In genomic region chr11:61443807-61444206, GRCm38 (mm10) we compare ENCODE assay signal across 19 mouse cellular contexts. TPM values are rescaled to one million over a fixed set of nuclear protein-coding genes. Genes with fewer than 3 reads are reported as not detected.
DNase-seq lines count a peak whose midpoint lies in the region; ATAC-seq and TF ChIP-seq lines count a peak whose summit lies in the region.
"Had no signal": no experiment of that assay in that cellular context is flagged by ENCODE, and none has a peak within 500 bp of the region (broad histone marks: within the 10 kb centered on the region; RNA-seq: fewer than 3 reads in every experiment).

No protein-coding gene starts in this region.

- no peak for TF ChIP-seq CTCF in layer of hippocampus, adult 2 months (conservative IDR thresholded peaks at IDR 0.05)
- TF ChIP-seq CTCF in left cerebral cortex, adult 2 months (IDR thresholded peaks at IDR 0.05), result no peak

- peak overlapping the region; percentile 82 for H3K27ac ChIP-seq in layer of hippocampus, adult 2 months
- H3K27ac ChIP-seq in left cerebral cortex, adult 2 months, result 0 out of 2 replicates have a peak overlapping the region, but pooled peaks have one; percentile 4
- H3K27ac ChIP-seq: embryonic facial prominence, embryonic 10.5 days; embryonic facial prominence, embryonic 12.5 days; forebrain, embryonic 13.5 days; forebrain, embryonic 15.5 days had no signal

- ATAC-seq in granulocyte monocyte progenitor cell, adult 5-6 weeks (replicated peaks; ENCODE audit: poor library complexity, severe bottlenecking), result no peak
- ATAC-seq: forebrain, embryonic 13.5 days; forebrain, embryonic 15.5 days; forebrain, postnatal 0 days had no signal

- intact Hi-C loops in left cerebral cortex, adult 2 months (cut with DNase I), result no loop called here

- H3K4me3 ChIP-seq in layer of hippocampus, adult 2 months, result no peak overlapping the region
- H3K4me3 ChIP-seq in left cerebral cortex, adult 2 months, result no peak overlapping the region
- H3K4me3 ChIP-seq: embryonic facial prominence, embryonic 10.5 days; embryonic facial prominence, embryonic 12.5 days; forebrain, embryonic 13.5 days; forebrain, embryonic 15.5 days had no signal

- DNase-seq in layer of hippocampus, adult 2 months (ENCODE audit: low spot score in 2 of 2), result peak in 1 of 2 experiments; percentile 57
- no peak for DNase-seq in layer of hippocampus, postnatal 36 days
- no peak for DNase-seq in left cerebral cortex, adult 2 months (ENCODE audit: extremely low spot score in 1 of 2, low spot score in 2 of 2)
- DNase-seq in left cerebral cortex, adult 18-20 months (ENCODE audit: low spot score in 2 of 2), result no peak
- DNase-seq: adrenal gland, adult 2 months; adrenal gland, postnatal 10 days; adrenal gland, postnatal 25 days; cerebellum, adult 11-12 months; cerebellum, adult 2 months; cerebellum, adult 9-10 months; cerebellum, postnatal 10 days; cerebellum, postnatal 25 days; forebrain, postnatal 0 days had no signal

RNA-seq across cellular contexts. Expression of gene Rnf112, which starts 10.1 kb away (rescaled TPM):
- 100 to 1,000 TPM; 543 to 554 TPM for total RNA-seq in layer of hippocampus, adult 2 months (2021)
- total RNA-seq in layer of hippocampus, postnatal 36 days (2021), result 100 to 1,000 TPM; 542 to 544 TPM
- 100 to 1,000 TPM; 328 to 336 TPM for total RNA-seq in left cerebral cortex, adult 2 months (2021)
- 100 to 1,000 TPM; 257 to 300 TPM for total RNA-seq in left cerebral cortex, adult 18-20 months (2021)
- total RNA-seq in granulocyte monocyte progenitor cell, adult 5-6 weeks (2014; fragmentation: Nextera tagmentation), result not detected in 2 replicates
- not detected in 2 replicates for total RNA-seq in granulocyte monocyte progenitor cell, adult 5-6 weeks (2017)
- total RNA-seq: MEL had no signal

RNA-seq across cellular contexts. Expression of gene Mfap4, which starts 41.4 kb away (rescaled TPM):
- 1 to 10 TPM; 4.8 to 5.0 TPM for total RNA-seq in layer of hippocampus, adult 2 months (2021)
- 1 to 10 TPM; 4.6 to 5.4 TPM for total RNA-seq in layer of hippocampus, postnatal 36 days (2021)
- total RNA-seq in left cerebral cortex, adult 2 months (2021), result 1 to 10 TPM; 2.5 to 2.7 TPM
- 1 to 10 TPM; 2.6 to 3.3 TPM for total RNA-seq in left cerebral cortex, adult 18-20 months (2021)
- total RNA-seq in granulocyte monocyte progenitor cell, adult 5-6 weeks (2014; fragmentation: Nextera tagmentation), result not detected in 2 replicates
- not detected in 2 replicates for total RNA-seq in granulocyte monocyte progenitor cell, adult 5-6 weeks (2017)
- total RNA-seq: MEL had no signal

RNA-seq across cellular contexts. Expression of gene Mapk7, which starts 50.4 kb away (rescaled TPM):
- total RNA-seq in layer of hippocampus, adult 2 months (2021), result 10 to 100 TPM; 26.2 to 28.5 TPM
- 10 to 100 TPM; 28.8 to 33.1 TPM for total RNA-seq in layer of hippocampus, postnatal 36 days (2021)
- 10 to 100 TPM; 19.8 to 20.3 TPM for total RNA-seq in left cerebral cortex, adult 2 months (2021)
- total RNA-seq in left cerebral cortex, adult 18-20 months (2021), result 10 to 100 TPM; 22.9 to 23.9 TPM
- 9.2 and 12.9 TPM in 2 replicates for total RNA-seq in granulocyte monocyte progenitor cell, adult 5-6 weeks (2014; fragmentation: Nextera tagmentation)
- total RNA-seq in granulocyte monocyte progenitor cell, adult 5-6 weeks (2017), result 5.9 and 13.1 TPM in 2 replicates

Comparison
In these comparisons a context has a peak if more than half of its experiments do, and no peak if none do; other contexts are left out.
1. RNA of gene Rnf112, which starts 10.1 kb away (total RNA-seq): 543 to 554 TPM in layer of hippocampus, adult 2 months, 542 to 544 TPM in layer of hippocampus, postnatal 36 days, 328 to 336 TPM in left cerebral cortex, adult 2 months and 257 to 300 TPM in left cerebral cortex, adult 18-20 months; not detected in granulocyte monocyte progenitor cell, adult 5-6 weeks; every median in the first group is over 100 times any median in the second.